Mouse (Mus musculus) C2C12 (cell line): ENCODE results near the gene Rbbp7.

Source experiments
- CTCF ChIP-seq: IDR thresholded peaks from one replicate; pipeline ENCODE4 v1.5.1; 2011; ENCODE audit not compliant: control insufficient read depth, insufficient read depth, insufficient read length
- FOSL1 ChIP-seq: IDR thresholded peaks from one replicate; pipeline ENCODE4 v1.8.0; 2011; ENCODE audit warnings: mild to moderate bottlenecking, low read length; ENCODE audit not compliant: poor library complexity, insufficient read depth, severe bottlenecking
- MYOG ChIP-seq: IDR thresholded peaks from one replicate; pipeline ENCODE4 v1.6.1; 2011; ENCODE audit not compliant: control insufficient read depth, insufficient read length; ENCODE audit errors: extremely low read depth
- USF1 ChIP-seq: IDR thresholded peaks from one replicate; pipeline ENCODE4 v1.6.1; 2011; ENCODE audit warnings: low read depth, mild to moderate bottlenecking, control low read depth, moderate library complexity

DNA sequence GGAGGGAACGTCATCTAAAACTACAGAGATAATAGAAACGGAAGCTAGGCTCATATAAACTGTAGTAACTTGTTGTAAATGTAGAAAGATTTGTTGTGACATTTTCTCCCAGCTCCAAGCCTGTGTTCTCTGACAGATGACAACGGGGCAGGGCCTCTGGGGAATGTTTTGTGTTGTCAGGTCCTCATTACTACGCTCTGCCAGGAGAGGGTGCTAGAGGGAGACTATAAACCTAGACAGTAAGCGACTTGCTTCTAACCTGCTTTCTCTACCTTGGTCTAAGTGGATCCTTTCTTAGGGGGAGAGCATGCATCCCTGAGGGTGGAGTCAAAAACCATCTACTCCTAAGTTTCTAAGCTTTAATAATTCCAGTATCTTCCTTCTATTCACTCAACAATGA, 42.4 kb upstream of the Rbbp7 start:
- TF ChIP-seq CTCF (no peak), USF1 (no peak), FOSL1 (no peak), MYOG (no peak)
